Mouse (Mus musculus) macrophage (primary cell): ENCODE data around the gene Dach1. TPM values are rescaled to one million over a fixed set of nuclear protein-coding genes. Genes with fewer than 3 reads are reported as not detected.

ENCODE experiments used
- H3K27ac ChIP-seq: fragments of 350-480 bp; formaldehyde crosslinking; 2 replicates; pipeline ENCODE4 v1.9.0; 2021
- H3K36me3 ChIP-seq: fragments of 350-480 bp; formaldehyde crosslinking; 2 replicates; pipeline ENCODE4 v1.9.0; 2021; ENCODE audit errors: inconsistent target
- H3K4me3 ChIP-seq: fragments of 350-480 bp; formaldehyde crosslinking; 2 replicates; pipeline ENCODE4 v1.9.0; 2021; ENCODE audit errors: inconsistent target
- H3K79me2 ChIP-seq: fragments of 350-480 bp; formaldehyde crosslinking; 2 replicates; pipeline ENCODE4 v1.9.0; 2021; ENCODE audit errors: inconsistent target
- WGBS: methylation state at CpG from one replicate; pipeline ENCODE4 v1.1.7; 2026; ENCODE audit warnings: inconsistent platforms; ENCODE audit not compliant: missing documents; 5-methylcytosine and 5-hydroxymethylcytosine counted together
- polyA plus RNA-seq: library from polyadenylated mRNA; stranded (reverse); fragments of 250-400 nt; gene quantifications from 3 replicates; pipeline ENCODE4 v1.2.4, GENCODE M21; 2018; ENCODE audit warnings: inconsistent platforms

The Dach1 gene
- polyA plus RNA-seq, 1 experiment from 2014 or later, result 0.14 TPM

GRCm38 (mm10) chr14:98141758-98142157, 27.8 kb downstream of the Dach1 start:
- no peak overlapping the region for H3K27ac ChIP-seq
- H3K36me3 ChIP-seq, result no peaks in the 10 kb centered on the region
- H3K79me2 ChIP-seq, result no peaks in the 10 kb centered on the region
- H3K4me3 ChIP-seq, result no peak overlapping the region
- 96% methylated on average over 2 of the region's 2 CpGs for WGBS

GRCm38 (mm10) chr14:98138873-98139665, 30.5 kb downstream of the Dach1 start:
- WGBS, result 93% methylated on average over 3 of the region's 3 CpGs
- Histone ChIP-seq H3K27ac (no peak overlapping the region), H3K4me3 (no peak overlapping the region), H3K36me3 (no peaks in the 10 kb centered on the region), H3K79me2 (no peaks in the 10 kb centered on the region)

GRCm38 (mm10) chr14:98134546-98134945, 35.0 kb downstream of the Dach1 start:
- 88% methylated on average over 4 of the region's 4 CpGs for WGBS
- no peak overlapping the region for H3K27ac ChIP-seq
- H3K79me2 ChIP-seq, result no peaks in the 10 kb centered on the region
- H3K36me3 ChIP-seq, result no peaks in the 10 kb centered on the region
- H3K4me3 ChIP-seq, result no peak overlapping the region

GRCm38 (mm10) chr14:98123032-98123431, 46.5 kb downstream of the Dach1 start:
- WGBS, result 64% methylated on average over 1 of the region's 1 CpGs
- H3K79me2 ChIP-seq, result no peaks in the 10 kb centered on the region
- no peak overlapping the region for H3K27ac ChIP-seq
- no peak overlapping the region for H3K4me3 ChIP-seq
- no peaks in the 10 kb centered on the region for H3K36me3 ChIP-seq

GRCm38 (mm10) chr14:98116627-98117026, 52.9 kb downstream of the Dach1 start:
- WGBS, result 17% methylated on average over 1 of the region's 1 CpGs

GRCm38 (mm10) chr14:98113106-98113505, 56.5 kb downstream of the Dach1 start:
- no peak overlapping the region for H3K27ac ChIP-seq
- H3K79me2 ChIP-seq, result no peaks in the 10 kb centered on the region
- 8% methylated on average over 1 of the region's 1 CpGs for WGBS
- no peaks in the 10 kb centered on the region for H3K36me3 ChIP-seq
- H3K4me3 ChIP-seq, result no peak overlapping the region

More at GRCm38 (mm10) chr14:98116627-98117026, 52.9 kb downstream of the Dach1 start:
- H3K79me2 ChIP-seq, result no peaks in the 10 kb centered on the region
- H3K4me3 ChIP-seq, result no peak overlapping the region
- no peaks in the 10 kb centered on the region for H3K36me3 ChIP-seq
- H3K27ac ChIP-seq, result no peak overlapping the region

- WGBS, result 71% methylated on average over 2 of the region's 2 CpGs
Observed at GRCm38 (mm10) chr14:98109929-98110328, 59.6 kb downstream of the Dach1 start.

GRCm38 (mm10) chr14:98108764-98109163, 60.8 kb downstream of the Dach1 start:
- H3K36me3 ChIP-seq, result no peaks in the 10 kb centered on the region
- 96% methylated on average over 3 of the region's 3 CpGs for WGBS
- no peak overlapping the region for H3K4me3 ChIP-seq
- no peak overlapping the region for H3K27ac ChIP-seq
- H3K79me2 ChIP-seq, result no peaks in the 10 kb centered on the region

More at GRCm38 (mm10) chr14:98109929-98110328, 59.6 kb downstream of the Dach1 start:
- H3K79me2 ChIP-seq, result no peaks in the 10 kb centered on the region
- H3K27ac ChIP-seq, result no peak overlapping the region
- no peak overlapping the region for H3K4me3 ChIP-seq
- no peaks in the 10 kb centered on the region for H3K36me3 ChIP-seq

- no peak overlapping the region for H3K4me3 ChIP-seq
- H3K36me3 ChIP-seq, result no peaks in the 10 kb centered on the region
- H3K27ac ChIP-seq, result no peak overlapping the region
- no peaks in the 10 kb centered on the region for H3K79me2 ChIP-seq
Observed at GRCm38 (mm10) chr14:98106208-98106607, 63.4 kb downstream of the Dach1 start.

- Histone ChIP-seq H3K79me2 (no peaks in the 10 kb centered on the region), H3K4me3 (no peak overlapping the region), H3K27ac (no peak overlapping the region), H3K36me3 (no peaks in the 10 kb centered on the region)
- 94% methylated on average over 9 of the region's 10 CpGs for WGBS
Observed at GRCm38 (mm10) chr14:98104314-98104955, 65.1 kb downstream of the Dach1 start.

- no peak overlapping the region for H3K4me3 ChIP-seq
- H3K79me2 ChIP-seq, result no peaks in the 10 kb centered on the region
- no peak overlapping the region for H3K27ac ChIP-seq
- no peaks in the 10 kb centered on the region for H3K36me3 ChIP-seq
- 89% methylated on average over 4 of the region's 4 CpGs for WGBS
Observed at GRCm38 (mm10) chr14:98095229-98095628, 74.3 kb downstream of the Dach1 start.

GRCm38 (mm10) chr14:98089246-98089645, 80.3 kb downstream of the Dach1 start:
- no peak overlapping the region for H3K27ac ChIP-seq
- no peaks in the 10 kb centered on the region for H3K36me3 ChIP-seq
- 67% methylated on average over 1 of the region's 2 CpGs for WGBS
- H3K79me2 ChIP-seq, result no peaks in the 10 kb centered on the region
- H3K4me3 ChIP-seq, result no peak overlapping the region

- Histone ChIP-seq H3K36me3 (no peaks in the 10 kb centered on the region), H3K4me3 (no peak overlapping the region), H3K27ac (no peak overlapping the region), H3K79me2 (no peaks in the 10 kb centered on the region)
- WGBS, result 21% methylated on average over 2 of the region's 2 CpGs
Observed at GRCm38 (mm10) chr14:98087355-98087754, 82.2 kb downstream of the Dach1 start.

GRCm38 (mm10) chr14:98086794-98087193, 82.8 kb downstream of the Dach1 start:
- Histone ChIP-seq H3K36me3 (no peaks in the 10 kb centered on the region), H3K79me2 (no peaks in the 10 kb centered on the region), H3K4me3 (no peak overlapping the region), H3K27ac (no peak overlapping the region)
- WGBS, result 72% methylated on average over 4 of the region's 4 CpGs

- WGBS, result 93% methylated on average over 5 of the region's 5 CpGs
- H3K36me3 ChIP-seq, result no peaks in the 10 kb centered on the region
- no peak overlapping the region for H3K4me3 ChIP-seq
Observed at GRCm38 (mm10) chr14:98085141-98085540, 84.4 kb downstream of the Dach1 start.

More at GRCm38 (mm10) chr14:98085141-98085540, 84.4 kb downstream of the Dach1 start:
- Histone ChIP-seq H3K27ac (no peak overlapping the region), H3K79me2 (no peaks in the 10 kb centered on the region)
